Mouse (Mus musculus): Measurements from ENCODE around the gene Tfrc. TPM values are rescaled to one million over a fixed set of nuclear protein-coding genes. Genes with fewer than 3 reads are reported as not detected.
A peak's percentile ranks its signal among the peaks of the same experiment; 100 is the strongest.

The Tfrc gene
- total RNA-seq, 2 experiments from 2014 or later: 192 to 211 TPM

GRCm38 (mm10) chr16:32646014-32646413, 37.3 kb downstream of the Tfrc start:
- no peak for DNase-seq

GRCm38 (mm10) chr16:32647712-32648111, 39.0 kb downstream of the Tfrc start:
- DNase-seq: no peak

- DNase-seq: no peak
Measured at GRCm38 (mm10) chr16:32650461-32650860, 41.7 kb downstream of the Tfrc start.

DNA sequence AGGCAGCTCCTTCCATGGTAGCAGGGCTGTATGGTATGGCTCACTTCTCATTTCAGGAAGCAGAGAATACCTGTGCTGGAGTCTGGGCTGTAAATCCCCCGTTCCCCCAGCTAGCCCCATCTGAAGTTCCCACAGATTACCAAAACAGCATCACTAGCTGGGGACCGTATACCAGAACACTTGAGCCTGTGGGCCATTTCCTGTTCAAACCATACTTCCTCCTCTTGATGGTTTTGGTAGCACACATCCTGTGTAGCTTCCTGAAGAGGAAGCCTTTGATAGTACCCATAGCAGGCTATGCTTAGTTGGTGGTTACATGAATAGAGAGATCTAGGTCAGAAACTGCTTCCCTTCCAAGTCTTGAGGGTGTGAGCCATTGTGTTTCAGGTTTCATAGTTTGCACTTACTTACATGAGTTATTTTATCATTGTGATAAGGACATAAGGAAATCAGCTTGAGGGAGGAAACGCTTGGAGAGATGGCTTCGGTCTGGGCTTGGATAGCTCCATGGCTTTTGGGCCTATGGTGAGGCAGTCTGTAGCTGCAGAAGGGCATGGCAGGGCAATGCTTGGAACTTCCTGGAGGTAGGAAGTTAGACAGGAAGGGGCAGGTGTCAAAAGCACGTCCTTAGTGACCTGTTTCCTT, 42.4 kb downstream of the Tfrc start:
- DNase-seq: no peak

GRCm38 (mm10) chr16:32654071-32654733, 45.5 kb downstream of the Tfrc start:
- DNase-seq: no peak

GRCm38 (mm10) chr16:32655534-32655933, 46.8 kb downstream of the Tfrc start:
- DNase-seq: no peak

DNA sequence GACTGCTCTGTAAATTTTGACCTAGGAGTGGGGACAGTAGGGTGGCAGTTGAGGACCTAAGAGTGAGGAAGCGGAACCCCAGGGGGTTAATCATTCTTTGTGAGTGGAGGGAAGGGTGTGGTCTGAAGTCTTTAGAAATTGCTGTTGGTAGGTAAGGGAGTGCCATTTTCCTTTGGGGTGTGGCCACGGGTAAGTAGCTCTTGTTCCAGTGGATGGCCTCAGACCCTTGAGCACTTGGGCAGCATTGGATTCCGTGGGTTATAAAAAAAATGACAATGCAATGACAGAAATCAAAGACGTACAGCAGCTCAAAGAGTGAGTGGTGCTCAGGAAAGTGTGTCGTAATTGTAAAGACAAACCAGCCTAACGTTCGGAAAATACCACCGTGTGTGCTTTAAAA, 47.6 kb downstream of the Tfrc start:
- DNase-seq: no peak

GRCm38 (mm10) chr16:32656794-32657193, 48.1 kb downstream of the Tfrc start:
- DNase-seq: no peak

DNA sequence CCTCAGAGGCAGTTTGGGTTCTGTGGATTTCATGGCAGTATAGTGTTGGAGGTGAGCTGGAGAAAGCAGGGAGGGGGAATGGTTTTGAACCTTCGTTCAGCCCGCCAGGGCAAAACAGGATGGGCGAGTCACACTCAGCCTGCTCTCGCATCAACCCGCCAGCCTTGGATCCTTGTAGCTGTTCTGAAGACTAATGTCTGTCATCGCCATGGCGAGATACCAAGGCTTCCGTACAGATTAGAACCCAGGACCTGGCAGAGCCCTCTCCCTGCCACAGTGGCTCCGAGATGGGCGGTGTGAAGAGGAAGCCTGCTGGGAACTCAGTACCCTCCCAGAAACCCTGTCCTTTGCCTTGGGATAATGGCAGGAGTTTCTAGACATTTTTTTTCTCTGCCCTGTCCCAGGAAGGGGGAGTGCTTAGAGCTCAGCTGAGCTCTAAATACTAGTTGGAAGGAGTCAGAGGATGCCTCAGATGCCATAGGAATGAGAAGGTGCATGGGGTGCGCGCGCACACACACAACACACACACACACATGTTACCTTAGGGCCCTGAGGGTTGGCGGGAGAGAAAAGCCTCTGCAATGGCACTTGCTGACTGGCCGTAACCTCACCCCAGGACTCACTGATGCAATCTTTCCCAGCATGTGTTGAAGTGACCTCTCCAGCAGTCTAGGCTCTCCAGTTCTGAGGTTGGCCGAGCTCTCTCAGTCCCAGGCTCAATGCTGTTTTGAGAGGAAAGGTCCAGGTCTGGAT, 49.0 kb downstream of the Tfrc start:
- peak; percentile 57 for DNase-seq

DNA sequence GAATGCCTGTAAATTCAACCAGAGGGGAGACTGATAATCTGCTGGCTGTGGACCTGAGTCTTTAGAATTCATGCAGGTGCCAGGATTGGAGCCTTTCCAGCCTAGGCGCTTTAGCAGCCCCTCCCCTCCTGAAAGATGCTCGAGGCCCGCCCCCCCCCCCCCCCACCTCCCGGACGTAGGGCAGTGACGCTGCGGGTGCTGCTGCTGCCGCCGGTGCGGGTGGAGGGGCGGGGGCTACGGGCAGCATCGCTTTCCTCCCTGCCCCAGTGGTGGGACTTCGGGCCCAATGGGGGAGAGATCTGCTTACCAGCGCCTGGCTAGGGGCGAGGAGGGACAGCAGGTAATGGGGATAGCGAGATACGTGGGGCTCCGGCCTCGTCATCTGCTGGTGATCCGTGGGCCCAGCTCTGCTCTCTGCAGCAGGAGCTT, 50.0 kb downstream of the Tfrc start:
- peak; percentile 24 for DNase-seq

- DNase-seq: peak; percentile 62
Measured at GRCm38 (mm10) chr16:32659385-32659784, 50.7 kb downstream of the Tfrc start.

GRCm38 (mm10) chr16:32660095-32660494, 51.4 kb downstream of the Tfrc start:
- peak; percentile 59 for DNase-seq

DNA sequence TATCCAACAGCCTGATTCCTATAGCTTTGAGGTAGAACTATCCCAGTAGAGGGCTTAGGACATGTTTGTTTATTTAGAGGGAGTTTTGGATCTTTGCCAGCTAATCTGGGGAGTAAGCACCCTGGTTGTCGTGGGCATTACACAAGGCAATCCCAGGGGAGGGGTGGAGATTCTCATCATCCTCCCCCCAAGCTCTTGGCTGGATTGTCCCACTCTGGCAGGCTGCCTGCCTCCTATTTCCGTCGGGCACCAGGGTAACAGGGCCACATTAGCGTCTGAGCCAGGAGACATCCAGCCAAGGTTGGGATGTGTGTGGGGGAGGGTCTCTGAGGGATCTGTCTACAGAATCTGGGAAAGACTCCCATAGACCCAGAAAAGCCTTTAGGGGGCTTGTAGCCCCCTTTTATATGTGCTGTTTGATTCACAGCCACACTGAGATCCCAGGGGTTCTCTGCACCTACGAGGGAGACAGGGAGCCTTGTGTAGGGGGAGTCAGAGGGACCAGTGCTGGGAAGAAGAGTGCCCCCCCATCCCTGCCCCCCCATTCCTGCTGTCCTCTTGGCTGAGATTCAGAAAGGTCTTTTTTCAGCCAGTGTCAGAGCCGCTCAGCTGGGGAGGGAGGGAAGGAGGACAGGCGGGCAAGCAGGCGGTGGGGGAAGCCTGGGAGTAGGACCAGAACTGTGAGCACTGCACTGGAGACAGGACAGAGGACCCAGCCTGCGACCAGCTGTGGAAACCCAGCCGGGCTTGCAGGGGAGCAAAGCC, 52.0 kb downstream of the Tfrc start:
- peak; percentile 74 for DNase-seq

DNA sequence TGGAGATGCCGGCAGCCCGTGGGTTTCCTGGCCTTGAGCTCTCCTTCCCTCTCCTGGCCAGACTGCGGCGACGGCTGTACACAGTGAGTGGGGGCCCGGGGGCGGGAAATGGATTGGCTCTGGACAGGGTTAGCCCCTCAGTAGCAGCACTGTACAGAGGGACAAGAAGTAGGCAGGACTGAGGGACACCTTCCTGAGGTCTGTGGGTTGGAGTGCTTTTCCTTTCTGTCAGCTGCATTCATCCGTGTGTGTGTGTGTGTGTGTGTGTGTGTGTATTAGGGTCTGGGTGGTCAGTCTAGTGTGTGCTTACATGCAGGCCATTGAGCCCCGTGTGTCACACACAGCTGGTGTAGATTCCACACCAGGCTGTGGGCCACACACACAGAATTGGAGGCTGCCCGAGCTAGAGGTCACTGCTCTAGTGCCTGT, 52.8 kb downstream of the Tfrc start:
- DNase-seq: peak; percentile 29

- DNase-seq: no peak
Measured at GRCm38 (mm10) chr16:32662372-32662771, 53.7 kb downstream of the Tfrc start.

GRCm38 (mm10) chr16:32663231-32663858, 54.6 kb downstream of the Tfrc start:
- DNase-seq: peak; percentile 3

DNA sequence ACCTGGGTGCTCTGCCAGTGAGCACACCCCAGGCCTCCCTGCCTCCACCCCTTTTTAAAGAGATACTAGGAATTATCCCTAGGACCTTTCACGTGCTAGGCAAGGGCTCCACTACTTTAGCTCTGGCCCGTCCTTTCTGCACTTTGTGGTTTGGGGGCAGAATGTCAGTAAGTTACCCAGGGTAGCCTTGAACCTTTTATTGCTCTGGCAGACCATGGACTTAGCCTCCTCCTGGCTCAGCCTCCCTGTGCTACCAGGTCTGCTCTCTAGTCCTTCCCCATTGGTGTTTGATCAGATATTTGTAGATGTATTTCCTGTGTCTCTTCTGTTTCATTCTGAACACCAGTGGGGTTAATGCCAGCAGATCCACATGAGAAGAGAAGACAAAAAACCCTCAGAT, 55.5 kb downstream of the Tfrc start:
- no peak for DNase-seq

DNA sequence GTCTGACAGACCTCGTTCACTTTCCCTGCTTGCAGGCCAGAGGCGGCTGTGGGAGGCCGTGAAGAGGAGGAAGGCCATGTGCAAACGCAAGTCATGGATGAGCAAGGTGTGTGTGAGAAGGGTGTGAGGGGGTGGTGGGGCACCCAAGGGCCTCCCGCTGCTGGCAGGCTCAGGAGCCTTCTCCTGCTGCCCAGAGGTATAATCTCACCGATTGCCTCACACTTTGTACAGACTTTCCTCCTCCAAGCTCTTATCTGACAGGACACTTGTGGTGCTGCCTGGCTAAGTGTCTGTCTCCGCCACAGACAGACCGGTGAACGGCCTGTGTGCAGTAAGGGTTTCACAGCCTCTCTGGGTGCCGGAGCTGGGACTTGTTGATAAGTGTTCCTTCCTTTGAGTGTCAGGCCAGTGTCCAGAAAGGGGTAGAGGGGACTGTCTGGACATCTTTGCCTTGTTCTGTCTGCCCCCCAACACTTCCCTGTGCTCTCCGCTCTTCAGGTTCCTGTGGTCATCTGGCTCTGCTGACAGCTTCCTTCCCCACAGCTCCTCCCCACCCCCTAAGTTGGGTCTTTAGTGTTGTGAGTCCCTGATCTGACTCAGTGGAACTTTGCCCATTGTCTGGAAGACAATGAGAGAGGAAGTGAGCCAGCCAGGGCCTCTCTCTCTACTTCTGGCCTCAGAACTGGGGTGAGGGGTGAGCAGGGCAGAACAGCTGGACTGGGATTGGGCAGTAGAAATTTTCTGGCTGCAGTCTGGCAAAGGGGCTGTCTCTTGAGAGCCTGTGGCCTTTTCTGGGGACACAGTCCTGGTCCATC, 57.3 kb downstream of the Tfrc start:
- DNase-seq: peak; percentile 58

- DNase-seq: no peak
Measured at GRCm38 (mm10) chr16:32666671-32667551, 58.2 kb downstream of the Tfrc start.

GRCm38 (mm10) chr16:32667552-32667872, 58.8 kb downstream of the Tfrc start:
- DNase-seq: peak; percentile 61

Measured in gastrocnemius, postnatal 25 days (tissue).